Mouse (Mus musculus) embryo, embryonic 9.5 days (tissue): ENCODE measurements around the gene Mettl27.
"Not testable (repeated sequence)": the region's sequence is repeated elsewhere in the genome, so short reads cannot be mapped to it uniquely, and the experiment has no call there.

ENCODE experiments used
- DNase-seq: peaks from one replicate; pipeline ENCODE4 v3.0.0-alpha.2; 2017; ENCODE audit errors: extremely low spot score

Gene Mettl27

DNA sequence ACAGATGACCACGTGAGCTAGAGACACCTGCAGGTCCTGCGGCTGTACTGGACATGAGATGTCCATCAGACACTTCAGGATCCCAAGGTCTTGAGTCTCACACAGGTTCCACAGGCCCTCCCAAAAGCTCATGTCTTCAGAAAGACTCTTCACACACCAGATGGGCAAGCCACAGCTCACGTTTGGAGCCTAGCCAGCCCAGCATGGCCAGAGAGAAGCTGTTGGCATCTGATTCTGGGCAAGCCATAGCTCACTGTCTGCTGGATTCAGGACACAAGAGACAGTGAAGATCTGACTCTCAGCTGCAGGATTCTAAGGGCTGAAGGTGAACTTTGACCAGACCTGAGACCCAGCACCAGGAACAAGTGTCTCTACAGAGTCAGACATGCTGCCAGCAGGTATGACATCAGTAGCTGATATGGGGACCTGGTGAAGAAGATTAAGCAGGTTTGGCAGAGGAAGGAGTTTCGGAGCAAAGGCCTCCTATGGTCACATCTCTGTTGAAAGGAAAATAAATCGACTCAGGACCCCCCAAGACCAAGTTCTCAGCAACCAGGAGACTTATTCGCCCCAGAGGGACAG, 12.0 kb upstream of the Mettl27 start:
- DNase-seq = no peak

DNA sequence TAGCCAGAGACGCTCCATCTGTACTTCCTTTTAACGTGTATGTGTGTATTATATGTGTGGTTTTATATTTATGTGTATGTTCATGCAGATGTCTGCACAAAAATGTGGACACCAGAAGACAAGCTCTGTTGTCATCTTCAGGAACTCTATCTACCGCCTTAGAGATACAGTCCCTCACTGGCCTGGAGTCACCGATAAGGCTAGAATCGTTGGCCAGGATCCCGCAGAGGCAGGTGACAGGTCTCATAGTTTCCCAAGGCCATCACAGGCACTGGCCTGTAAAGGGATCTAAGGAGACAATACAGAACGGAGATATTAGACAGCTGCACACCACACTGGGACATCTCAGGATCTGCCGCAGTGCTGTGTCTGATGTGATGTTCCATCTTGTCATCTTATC, 11.1 kb upstream of the Mettl27 start:
- no peak for DNase-seq

DNA sequence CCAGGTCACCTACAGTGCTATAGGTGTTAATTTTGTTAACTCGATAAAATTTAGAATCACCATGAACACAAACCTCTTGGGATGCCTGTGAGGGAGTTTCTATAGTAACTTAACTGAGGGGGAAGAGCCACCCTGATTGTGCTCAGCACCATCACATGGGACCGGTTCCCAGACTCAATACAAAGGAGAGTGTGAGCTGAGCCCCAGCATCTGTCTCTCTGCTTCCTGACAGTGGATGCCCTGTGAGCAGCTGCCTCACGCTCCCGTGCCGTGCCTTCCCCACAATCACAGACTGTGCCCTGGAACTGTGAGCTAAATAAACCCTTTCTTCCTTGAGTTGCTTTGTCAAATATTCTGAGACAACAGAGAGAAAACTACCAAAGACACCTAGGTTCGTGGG, 9.0 kb upstream of the Mettl27 start:
- DNase-seq = no peak

DNA sequence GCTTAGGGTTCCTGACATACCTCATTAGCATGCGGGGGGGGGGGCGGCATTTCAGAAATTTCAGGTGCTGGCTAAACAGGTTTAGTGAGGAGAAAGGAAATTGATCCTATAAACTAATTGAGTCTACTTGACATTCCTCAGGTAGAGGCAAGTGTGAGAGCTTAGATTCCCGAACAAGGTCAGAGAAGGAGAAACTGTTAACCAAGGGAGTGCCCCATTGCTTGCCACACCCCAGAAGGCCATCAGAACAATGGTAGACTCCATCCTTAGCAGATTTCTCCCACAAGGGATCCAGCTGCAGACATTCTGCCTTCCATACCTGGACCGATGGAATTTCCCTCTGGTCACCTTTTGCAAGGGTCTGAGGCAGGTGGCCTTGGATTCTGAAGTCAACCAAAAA, 5.4 kb upstream of the Mettl27 start:
- DNase-seq = no peak

DNA sequence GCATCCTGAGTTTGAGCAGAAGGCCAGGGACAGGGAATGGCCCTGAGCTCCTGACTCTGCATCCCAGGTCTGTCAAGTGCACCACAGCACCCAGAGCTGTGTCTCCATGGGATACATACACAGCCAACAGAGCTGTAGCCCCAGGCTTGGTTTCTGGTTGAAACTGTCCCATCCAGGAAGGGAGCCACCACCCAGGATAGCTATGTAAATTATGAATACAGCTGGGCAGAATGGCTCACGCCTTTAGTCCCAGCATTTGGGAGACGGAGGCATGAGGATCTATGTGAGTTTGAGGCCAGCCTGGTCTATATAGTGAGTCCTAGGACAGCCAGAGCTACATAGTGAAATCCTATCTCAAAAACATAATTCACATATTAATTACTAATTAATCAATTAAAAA, 2.2 kb upstream of the Mettl27 start:
- no peak for DNase-seq

DNA sequence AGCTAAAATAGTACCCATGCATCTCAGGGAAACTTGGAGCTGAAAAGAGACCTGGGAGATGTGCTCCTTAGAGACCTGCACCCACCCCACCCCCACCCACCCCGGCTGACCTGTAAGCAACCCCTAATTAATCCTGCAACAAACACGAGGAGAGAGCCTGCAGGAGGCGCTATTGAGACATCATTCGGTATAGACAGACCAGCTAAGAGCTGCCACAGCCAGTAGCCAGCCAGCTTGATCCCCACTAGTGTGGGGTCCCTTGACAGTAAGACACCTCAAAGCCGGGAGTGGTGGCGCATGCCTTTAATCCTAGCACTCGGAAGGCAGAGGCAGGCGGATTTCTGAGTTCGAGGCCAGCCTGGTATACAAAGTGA, 722 bp downstream of the Mettl27 start:
- DNase-seq = peak; percentile 64

DNA sequence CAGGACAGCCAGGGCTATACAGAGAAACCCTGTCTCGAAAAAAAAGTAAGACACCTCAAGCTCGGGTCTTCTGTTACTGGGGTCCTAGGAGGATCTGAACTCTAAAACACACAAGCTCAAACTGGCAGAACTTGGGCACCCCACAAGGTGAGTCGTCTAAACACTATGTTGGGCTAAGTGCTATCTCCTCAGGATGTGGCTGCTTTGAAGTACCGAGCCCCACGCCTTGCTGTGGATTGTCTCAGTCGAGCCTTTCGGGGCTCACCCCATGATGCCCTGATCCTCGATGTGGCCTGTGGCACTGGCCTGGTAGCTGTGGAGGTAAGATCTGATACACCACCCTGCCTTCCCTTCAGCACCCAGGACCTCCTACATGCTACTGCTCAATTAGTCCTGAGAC, 1.1 kb downstream of the Mettl27 start:
- no peak for DNase-seq

DNA sequence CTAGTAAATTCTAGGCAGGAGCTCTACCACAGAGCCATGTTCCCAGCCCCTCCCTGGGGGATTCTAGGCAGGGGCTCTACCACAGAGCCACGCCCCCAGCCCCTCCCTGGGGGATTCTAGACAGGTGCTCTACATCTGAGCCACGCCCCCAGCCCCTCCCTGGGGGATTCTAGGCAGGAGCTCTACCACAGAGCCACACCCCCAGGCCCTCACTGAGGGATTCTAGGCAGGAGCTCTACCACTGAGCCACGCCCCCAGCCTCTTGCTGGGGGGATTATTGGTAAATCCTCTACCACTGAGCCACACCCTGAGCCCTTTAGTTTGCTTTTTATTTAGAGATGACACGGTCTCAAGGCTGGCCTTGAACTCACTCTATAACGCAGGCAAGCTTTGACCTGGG, 1.5 kb downstream of the Mettl27 start:
- not testable (repeated sequence) for DNase-seq

DNA sequence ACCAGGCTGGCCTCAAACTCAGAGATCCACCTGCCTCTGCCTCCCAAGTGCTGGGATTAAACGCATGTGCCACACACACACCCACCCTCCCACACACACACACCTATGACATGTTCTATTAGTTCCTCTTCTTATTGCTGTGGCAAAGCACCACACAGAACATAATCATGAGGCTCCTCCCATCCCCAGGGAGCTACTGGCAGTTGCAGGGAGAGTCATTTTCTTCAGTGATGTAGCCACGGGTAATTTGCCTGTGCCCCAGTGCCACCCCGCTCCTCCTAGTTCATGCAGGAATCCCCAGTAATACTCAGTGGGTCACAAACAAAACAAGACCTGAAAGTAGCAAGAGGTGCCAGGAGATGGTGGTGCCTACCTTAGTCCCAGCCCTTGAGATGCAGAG, 2.5 kb downstream of the Mettl27 start:
- no peak for DNase-seq

DNA sequence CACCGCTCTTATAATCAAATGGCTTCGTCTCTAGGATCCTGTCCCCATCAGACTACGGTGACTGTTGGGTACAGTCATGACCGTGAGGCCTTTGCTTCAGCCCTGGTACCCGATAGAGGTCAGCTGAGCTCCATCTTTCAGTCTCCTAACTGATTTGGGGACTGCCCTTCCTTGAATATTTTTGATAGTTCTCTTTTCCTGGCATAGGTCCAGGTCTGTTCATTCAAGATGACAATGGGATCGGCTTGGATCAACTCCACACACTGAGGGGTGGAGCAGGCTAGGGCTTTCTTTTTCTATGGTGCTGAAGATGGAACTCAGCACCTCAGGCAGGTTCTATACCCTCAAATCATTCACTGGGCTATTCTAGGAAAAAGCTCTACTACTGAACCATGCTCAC, 3.9 kb downstream of the Mettl27 start:
- no peak for DNase-seq

DNA sequence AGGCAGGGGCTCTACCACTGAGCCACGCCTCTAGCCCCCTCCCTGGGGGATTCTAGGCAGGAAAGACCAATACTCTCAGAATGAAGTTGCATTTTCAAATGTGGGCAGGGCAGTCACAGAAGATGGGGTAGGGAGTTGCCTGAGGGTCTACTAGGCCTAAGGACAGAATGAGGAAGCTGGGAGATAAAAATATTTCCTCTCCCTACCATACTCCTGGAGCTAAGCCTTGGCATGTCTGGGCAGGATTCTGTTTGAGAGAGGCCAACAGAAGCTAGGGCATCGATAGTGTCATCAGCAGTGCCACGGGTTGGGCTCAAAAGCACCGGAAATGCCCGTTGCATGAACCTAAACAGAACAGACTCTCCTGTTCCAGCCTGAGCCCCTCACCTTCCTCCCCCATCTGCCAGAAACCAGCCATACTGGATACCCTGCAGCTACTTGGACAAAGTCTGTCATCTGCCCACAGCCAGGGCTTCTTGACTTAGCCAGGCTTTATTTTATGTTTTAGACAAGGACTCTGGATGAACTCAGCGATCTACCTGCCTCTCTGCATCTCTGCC, 4.5 kb downstream of the Mettl27 start:
- DNase-seq = no peak

DNA sequence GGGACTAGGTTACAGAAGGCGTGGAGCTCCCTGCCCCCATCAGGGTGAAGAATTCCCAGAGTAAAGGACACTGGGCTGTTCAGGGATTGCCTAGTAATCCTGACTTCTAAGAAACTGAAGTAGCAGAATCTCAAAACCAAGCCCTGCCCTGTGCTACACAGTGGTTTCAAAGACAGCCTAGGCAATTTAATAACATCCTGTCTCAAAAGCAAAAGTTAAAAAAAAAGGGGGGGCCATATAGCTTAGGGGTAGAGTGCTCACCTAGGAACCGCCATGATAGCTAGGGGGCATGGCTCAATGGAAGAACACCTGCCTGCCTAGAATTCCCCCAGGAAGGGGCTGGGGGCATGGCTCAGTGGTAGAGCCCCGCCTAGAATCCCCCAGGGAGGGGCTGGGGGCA, 6.9 kb downstream of the Mettl27 start:
- no peak for DNase-seq

DNA sequence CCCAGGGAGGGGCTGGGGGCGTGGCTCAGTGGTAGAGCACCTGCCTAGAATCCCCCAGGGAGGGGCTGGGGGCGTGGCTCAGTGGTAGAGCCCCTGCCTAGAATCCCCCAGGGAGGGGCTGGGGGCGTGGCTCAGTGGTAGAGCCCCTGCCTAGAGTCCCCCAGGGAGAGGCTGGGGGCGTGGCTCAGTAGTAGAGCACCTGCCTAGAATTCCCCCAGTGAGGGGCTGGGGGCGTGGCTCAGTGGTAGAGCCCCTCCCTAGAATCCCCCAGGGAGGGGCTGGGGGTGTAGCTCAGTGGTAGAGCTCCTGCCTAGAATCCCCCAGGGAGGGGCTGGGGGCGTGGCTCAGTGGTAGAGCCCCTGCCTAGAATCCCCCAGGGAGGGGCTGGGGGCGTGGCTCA, 7.4 kb downstream of the Mettl27 start:
- not testable (repeated sequence) for DNase-seq

DNA sequence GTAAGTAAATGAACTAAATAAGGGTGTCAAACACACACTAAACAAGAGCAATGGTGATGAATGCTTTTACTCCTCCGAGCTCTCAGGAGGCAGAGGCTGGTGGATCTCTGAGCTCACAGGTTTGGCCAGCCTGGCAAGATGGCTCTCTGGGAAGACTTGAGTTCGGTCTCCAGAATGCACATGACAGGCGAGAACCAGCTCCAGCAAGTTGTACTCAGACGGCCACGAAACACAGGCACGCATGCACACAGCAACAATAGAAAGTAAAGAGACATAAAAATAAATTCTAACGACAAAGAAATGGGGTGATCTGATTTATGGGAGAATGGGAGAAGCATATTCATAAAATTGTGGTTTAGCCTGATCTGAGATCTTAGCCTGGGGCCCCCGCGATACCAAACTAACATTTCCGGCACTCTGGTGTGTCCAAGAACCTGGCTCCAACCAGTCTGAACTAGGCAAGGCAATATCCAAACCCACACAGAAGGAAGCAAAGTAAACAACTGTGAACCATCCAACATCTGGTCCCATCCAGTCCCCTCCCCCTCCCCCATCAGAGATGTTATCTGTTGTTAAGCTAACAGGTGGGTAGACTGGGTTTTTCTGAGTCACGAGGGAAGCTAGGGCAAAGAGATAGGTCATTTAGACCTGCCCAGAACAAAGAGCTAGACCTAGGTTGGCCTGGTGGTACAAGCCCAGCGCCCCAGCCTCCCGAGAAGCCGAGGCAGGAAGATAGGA, 9.5 kb downstream of the Mettl27 start:
- DNase-seq = no peak

DNA sequence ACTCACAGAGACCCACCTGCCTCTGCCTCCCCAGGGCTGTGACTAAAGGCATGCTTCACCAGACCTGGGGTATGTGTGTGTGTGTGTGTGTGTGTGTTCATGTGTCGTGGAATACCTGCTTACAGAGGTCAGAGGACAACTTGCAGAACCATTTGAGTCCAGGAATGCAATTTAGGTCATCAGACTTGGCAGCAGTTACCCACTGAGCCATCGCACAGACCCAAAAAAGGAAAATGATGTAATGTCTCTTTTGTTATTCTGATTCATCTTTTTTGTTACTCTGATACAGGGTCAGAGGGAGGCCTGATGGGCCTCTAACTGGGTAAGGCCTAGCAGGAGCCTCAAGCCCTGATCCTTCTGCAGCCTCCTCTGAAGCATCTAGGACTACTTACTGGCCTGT, 10.6 kb downstream of the Mettl27 start:
- no peak for DNase-seq

DNA sequence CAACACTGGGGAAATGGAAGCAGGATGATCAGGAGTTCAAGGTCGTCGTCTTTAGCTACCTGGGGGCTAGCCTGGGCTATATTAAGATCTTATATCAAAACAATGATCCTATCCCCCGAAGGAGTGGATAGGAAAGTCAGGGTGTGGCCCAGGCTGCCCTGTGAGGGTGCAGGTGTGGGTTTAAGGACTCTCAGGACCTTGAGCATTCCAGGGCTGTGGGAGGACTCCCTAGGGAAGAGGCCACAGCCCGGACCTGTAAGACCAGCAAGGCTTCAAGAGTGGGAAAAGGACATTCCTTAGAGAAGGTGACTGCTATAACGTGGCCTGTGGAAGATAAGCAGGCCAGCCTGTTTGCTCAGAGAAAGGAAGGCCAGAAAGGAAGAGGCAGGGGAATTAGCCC, 12.0 kb downstream of the Mettl27 start:
- no peak for DNase-seq

DNA sequence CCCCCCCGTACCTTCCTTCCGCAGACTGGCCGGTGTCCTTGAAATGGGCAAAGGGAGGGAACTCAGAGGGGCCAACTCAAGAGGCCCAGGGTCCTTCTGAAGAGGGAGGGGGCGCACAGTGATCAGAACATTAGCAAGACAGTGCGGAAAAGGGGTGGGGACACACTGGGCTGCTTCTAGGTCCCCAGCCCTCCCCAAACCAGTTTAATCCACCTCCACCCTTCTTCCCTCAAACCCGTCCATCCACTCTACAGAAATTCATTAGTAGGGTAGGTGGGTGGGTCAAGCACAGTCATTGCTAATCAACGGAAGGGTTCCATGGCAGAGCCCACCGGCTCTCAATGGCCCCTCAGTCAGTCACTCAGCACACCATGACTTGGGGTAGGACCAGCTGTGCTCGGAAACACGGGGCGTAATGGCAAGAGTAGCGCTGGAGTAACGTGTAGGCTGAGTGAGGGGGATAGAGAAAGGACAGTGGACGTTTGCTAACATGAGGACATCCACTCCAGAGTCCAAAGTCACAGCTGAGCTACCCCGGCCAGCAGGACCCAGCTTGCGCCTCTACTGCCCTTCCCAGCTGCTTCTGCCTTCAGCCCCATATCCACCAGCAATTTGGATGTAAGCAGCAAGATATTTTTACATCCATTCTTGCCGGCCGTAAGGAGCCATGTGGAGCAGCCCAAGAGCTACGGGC, 13.2 kb downstream of the Mettl27 start:
- DNase-seq = no peak

DNA sequence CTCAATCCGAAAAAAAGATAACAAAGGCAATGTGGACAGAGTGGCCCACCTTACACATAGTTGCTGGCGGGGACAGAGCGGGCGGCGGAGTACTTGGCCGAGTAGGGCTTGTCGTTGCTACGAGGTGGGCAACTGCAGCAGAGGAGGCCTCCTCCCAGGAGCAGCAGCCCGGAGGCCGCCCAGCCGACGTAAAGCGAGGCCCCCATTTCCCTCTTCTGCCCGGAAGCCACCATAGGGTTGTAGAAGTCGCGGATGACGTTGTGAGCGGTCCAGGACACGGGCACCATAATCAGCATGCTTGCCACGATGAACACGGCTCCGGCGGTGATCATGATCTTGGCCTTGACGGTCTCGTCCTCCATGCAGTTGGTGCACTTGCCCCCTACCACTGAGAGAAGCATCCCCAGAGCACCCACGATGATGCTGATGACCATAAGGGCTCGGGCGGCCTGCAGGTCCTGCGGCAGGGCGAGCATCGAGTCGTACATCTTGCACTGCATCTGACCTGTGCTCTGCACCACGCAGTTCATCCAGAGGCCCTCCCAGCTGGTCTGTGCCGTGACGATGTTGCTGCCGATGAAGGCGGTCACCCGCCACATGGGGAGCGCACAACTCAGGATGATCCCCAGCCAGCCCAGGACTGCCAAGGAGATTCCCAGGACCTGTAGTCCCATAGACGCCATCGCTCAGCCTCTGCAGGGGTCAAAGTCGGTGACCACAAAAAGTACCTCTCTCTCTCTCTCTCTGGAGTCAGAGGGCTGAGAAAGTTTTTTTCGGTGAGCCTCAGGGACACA, 14.1 kb downstream of the Mettl27 start:
- DNase-seq = no peak

DNA sequence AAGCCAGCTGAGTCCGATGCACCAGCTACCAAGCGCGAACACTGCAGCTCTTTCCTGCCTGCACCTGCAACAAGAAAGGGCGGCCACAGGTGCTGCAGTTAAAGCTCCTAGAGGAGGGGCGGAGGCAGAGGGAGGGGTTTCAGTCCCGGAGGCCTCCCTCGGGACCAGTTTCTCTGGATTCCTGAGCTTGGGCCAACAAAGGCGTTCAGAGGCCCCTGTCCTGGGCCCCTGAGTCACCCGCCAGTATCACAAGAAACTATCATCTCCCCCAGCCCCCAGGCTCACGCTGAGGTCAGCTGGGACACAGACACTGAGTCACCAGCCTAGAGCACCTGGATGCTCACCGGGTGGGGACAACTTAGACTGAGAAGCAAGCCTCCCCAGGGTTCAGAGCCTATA, 14.7 kb downstream of the Mettl27 start, which contains the start of gene Cldn4:
Cldn4 (minus strand) TSS at position 78 of the 399 bp plus-strand sequence.
- DNase-seq = no peak

DNA sequence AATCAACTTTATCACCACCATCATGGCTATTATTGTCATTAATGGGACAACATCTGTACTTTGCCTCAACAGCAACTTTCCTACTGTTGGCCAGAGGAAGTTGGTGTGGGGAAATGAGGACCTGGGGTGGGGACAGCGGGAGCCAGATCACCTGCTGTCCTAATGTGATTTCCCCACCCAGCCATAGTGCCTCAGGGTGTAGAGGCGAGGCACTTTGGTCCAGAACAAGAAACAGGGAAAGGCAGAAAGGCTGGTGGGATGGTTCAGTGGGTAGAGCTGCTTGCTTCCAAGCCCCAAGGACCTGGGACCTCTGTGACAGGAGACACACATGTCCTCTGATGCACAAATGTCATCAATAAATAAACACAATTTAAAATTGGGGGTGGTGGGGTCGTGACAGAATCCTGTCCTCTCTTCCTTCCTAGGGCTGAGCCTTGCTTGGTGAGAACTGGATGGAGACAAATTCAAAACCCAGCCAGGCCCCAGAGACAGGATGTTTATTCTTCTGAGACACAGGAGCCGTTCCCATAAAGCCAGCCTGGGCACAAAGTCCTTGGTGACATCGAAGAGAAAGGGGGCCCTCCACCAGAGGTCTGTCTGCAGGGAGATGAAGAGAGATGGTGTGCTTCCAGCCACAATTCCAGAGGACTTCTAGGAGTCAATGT, 15.4 kb downstream of the Mettl27 start:
- DNase-seq = no peak

DNA sequence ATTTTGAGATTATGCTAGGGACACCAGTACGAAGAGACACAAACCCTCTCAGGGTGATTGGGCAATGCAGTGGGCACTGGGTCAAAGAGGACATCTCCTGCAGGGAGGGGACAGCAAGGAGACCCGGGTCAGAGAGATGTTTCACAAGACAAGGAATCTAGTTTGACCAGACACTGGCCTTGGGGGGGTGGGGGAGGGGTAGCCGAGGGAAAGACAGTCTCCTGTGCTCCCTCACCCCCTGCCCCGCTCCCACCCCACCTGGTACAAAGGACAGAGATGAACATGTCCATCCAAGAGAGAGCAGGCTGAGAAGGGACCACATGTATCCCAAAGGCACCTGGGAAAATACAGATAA, 15.9 kb downstream of the Mettl27 start:
- no peak for DNase-seq
